Mouse (Mus musculus) small intestine, adult 2 months (tissue): ENCODE data around the gene Gm28845. TPM values are rescaled to one million over a fixed set of nuclear protein-coding genes. Genes with fewer than 3 reads are reported as not detected.

Source experiments
- H3K27ac ChIP-seq: fragments of 200-500 bp; 2 replicates; pipeline ENCODE4 v1.5.1; 2012; ENCODE audit warnings: low read depth, low read length, control low read depth, inconsistent platforms; ENCODE audit not compliant: insufficient read depth
- H3K27me3 ChIP-seq: fragments of 200-500 bp; 2 replicates; pipeline ENCODE4 v1.6.1; 2012; ENCODE audit warnings: mild to moderate bottlenecking, moderate library complexity, low read length, inconsistent platforms; ENCODE audit not compliant: control insufficient read depth, insufficient read depth
- H3K36me3 ChIP-seq: fragments of 200-500 bp; 2 replicates; pipeline ENCODE4 v1.6.1; 2012; ENCODE audit warnings: mild to moderate bottlenecking, low read length, control low read depth, inconsistent platforms; ENCODE audit not compliant: control insufficient read depth, insufficient read depth
- H3K4me1 ChIP-seq: fragments of 200-500 bp; 2 replicates; pipeline ENCODE4 v1.6.1; 2012; ENCODE audit warnings: low read length, inconsistent platforms, mixed read lengths; ENCODE audit not compliant: control insufficient read depth, insufficient read depth, insufficient read length
- H3K4me3 ChIP-seq: fragments of 200-500 bp; 2 replicates; pipeline ENCODE4 v1.5.1; 2012; ENCODE audit warnings: low read depth, mild to moderate bottlenecking, control low read depth, inconsistent platforms, low read length, moderate library complexity
- CTCF ChIP-seq: fragments of 200-500 bp; IDR thresholded peaks from 2 replicates; pipeline ENCODE4 v1.5.1; 2012; ENCODE audit warnings: low read depth, mild to moderate bottlenecking, control low read depth, inconsistent platforms, low read length, moderate library complexity, mixed read lengths; ENCODE audit not compliant: insufficient replicate concordance, insufficient read length; ENCODE audit errors: extremely low read depth
- POLR2A ChIP-seq: fragments of 200-500 bp; IDR thresholded peaks from 2 replicates; pipeline ENCODE4 v1.6.1; 2012; ENCODE audit warnings: low read depth, mild to moderate bottlenecking, control low read depth, inconsistent platforms, low read length, moderate library complexity
- WGBS: fragments of 180-500 bp; shearing (Covaris S2); methylation state at CpG from one replicate; pipeline ENCODE4 v1.1.7; 2018; 5-methylcytosine and 5-hydroxymethylcytosine counted together
- polyA plus RNA-seq: library from polyadenylated mRNA; depleted of rRNA; stranded (reverse); fragments of >200 nt; gene quantifications from 2 replicates; pipeline ENCODE4 v1.2.3, GENCODE M21; 2012

The Gm28845 gene
- polyA plus RNA-seq, 1 experiment, result not detected

- peak overlapping the region; percentile 99 for H3K27ac ChIP-seq
- 26% methylated on average over 8 of the region's 8 CpGs for WGBS
These were observed 1.0 kb downstream of the Gm28845 start for GRCm38 (mm10) chr1:65118150-65118913.

GRCm38 (mm10) chr1:65113536-65114172, 5.7 kb downstream of the Gm28845 start:
- H3K4me1 ChIP-seq, result peaks cover 12% of the 10 kb centered on the region; the same call in 1 of the 2 replicates
- 88% methylated on average over 5 of the region's 5 CpGs for WGBS
- no peaks in the 10 kb centered on the region for H3K36me3 ChIP-seq
- H3K27ac ChIP-seq, result peak overlapping the region; percentile 54; the same call in 1 of the 2 replicates
- H3K4me3 ChIP-seq, result no peak overlapping the region
- H3K27me3 ChIP-seq, result no peaks in the 10 kb centered on the region
- no peak for TF ChIP-seq POLR2A

More at GRCm38 (mm10) chr1:65118150-65118913, 1.0 kb downstream of the Gm28845 start:
- no peaks in the 10 kb centered on the region for H3K36me3 ChIP-seq
- H3K27me3 ChIP-seq, result no peaks in the 10 kb centered on the region
- H3K4me3 ChIP-seq, result no peak overlapping the region
- TF ChIP-seq CTCF (no peak), POLR2A (no peak)
- peaks cover 20% of the 10 kb centered on the region; the same call in 1 of the 2 replicates for H3K4me1 ChIP-seq

GRCm38 (mm10) chr1:65112807-65113196, 6.6 kb downstream of the Gm28845 start:
- Histone ChIP-seq H3K27me3 (no peaks in the 10 kb centered on the region), H3K4me1 (peaks cover 9% of the 10 kb centered on the region; the same call in 1 of the 2 replicates), H3K4me3 (no peak overlapping the region), H3K27ac (peak overlapping the region; percentile 73; the same call in 1 of the 2 replicates), H3K36me3 (no peaks in the 10 kb centered on the region)
- 43% methylated on average over 14 of the region's 14 CpGs for WGBS
- no peak for TF ChIP-seq CTCF
- no peak for TF ChIP-seq POLR2A

- no peak for TF ChIP-seq POLR2A
- TF ChIP-seq CTCF, result peak; percentile 95
- Histone ChIP-seq H3K36me3 (no peaks in the 10 kb centered on the region), H3K27me3 (no peaks in the 10 kb centered on the region), H3K4me1 (peaks cover 9% of the 10 kb centered on the region; the same call in 1 of the 2 replicates), H3K4me3 (no peak overlapping the region), H3K27ac (peak overlapping the region; percentile 73; the same call in 1 of the 2 replicates)
- 2% methylated on average over 8 of the region's 8 CpGs for WGBS
These were observed 7.1 kb downstream of the Gm28845 start for GRCm38 (mm10) chr1:65112031-65112806.

- no peaks in the 10 kb centered on the region for H3K27me3 ChIP-seq
- 78% methylated on average over 25 of the region's 25 CpGs for WGBS
- no peak overlapping the region for H3K27ac ChIP-seq
- no peaks in the 10 kb centered on the region for H3K36me3 ChIP-seq
- H3K4me1 ChIP-seq, result peaks cover 9% of the 10 kb centered on the region; the same call in 1 of the 2 replicates
- TF ChIP-seq CTCF (no peak), POLR2A (no peak)
- H3K4me3 ChIP-seq, result no peak overlapping the region
These were observed 9.5 kb downstream of the Gm28845 start for GRCm38 (mm10) chr1:65109756-65110435.

- H3K27ac ChIP-seq, result no peak overlapping the region
- TF ChIP-seq CTCF (no peak), POLR2A (no peak)
- no peak overlapping the region for H3K4me3 ChIP-seq
- WGBS, result 84% methylated on average over 8 of the region's 8 CpGs
- H3K4me1 ChIP-seq, result peaks cover 9% of the 10 kb centered on the region; the same call in 1 of the 2 replicates
- H3K27me3 ChIP-seq, result no peaks in the 10 kb centered on the region
- no peaks in the 10 kb centered on the region for H3K36me3 ChIP-seq
These were observed 10.2 kb downstream of the Gm28845 start for GRCm38 (mm10) chr1:65109196-65109595.
